Mouse (Mus musculus) T-cell, adult 2 months (primary cell): Measurements from ENCODE around the gene Scrt2.
A peak's percentile ranks its signal among the peaks of the same experiment; 100 is the strongest.

Source experiments
- DNase-seq: peaks from one replicate; pipeline ENCODE4 v3.0.0; 2022; ENCODE audit warnings: low spot score

Scrt2 gene

DNA sequence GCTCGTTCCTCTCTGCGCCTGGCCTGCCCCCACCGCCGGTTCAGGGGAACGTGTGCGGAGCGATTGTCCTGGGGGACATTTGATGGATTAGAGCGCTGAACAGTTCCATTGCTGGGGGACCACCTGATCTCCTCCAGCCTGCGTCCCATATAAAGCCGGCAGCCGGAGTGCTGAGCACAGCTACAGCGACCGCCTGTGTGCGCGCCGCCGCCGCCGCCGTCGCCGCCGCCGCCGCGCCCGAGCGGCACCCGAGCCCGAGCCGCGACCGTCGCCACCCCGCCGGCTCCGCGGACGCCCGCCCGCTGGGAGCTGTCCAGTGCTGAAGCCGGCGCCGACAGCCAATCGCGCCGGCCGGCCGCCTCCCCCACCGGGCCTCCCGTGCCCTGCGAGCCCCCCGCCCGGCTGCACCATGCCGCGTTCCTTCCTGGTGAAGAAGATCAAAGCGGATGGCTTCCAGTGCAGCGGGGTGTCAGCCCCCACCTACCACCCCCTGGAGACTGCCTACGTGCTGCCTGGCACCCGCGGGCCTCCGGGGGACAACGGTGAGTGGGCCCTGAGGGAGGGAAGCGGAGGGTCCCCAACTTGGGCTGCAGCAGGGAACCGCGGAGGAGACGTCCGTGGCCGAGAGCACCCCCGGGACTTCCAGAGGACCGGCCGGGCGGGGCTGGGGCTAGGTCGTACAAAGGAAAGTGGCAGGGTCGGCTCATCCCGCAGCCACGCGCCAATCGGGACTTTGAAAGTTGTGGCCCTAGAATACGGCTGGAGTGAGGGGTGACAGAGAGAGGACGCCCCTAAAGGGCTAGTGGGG lies 516 bp downstream of the Scrt2 start:
- peak; percentile 14 for DNase-seq

DNA sequence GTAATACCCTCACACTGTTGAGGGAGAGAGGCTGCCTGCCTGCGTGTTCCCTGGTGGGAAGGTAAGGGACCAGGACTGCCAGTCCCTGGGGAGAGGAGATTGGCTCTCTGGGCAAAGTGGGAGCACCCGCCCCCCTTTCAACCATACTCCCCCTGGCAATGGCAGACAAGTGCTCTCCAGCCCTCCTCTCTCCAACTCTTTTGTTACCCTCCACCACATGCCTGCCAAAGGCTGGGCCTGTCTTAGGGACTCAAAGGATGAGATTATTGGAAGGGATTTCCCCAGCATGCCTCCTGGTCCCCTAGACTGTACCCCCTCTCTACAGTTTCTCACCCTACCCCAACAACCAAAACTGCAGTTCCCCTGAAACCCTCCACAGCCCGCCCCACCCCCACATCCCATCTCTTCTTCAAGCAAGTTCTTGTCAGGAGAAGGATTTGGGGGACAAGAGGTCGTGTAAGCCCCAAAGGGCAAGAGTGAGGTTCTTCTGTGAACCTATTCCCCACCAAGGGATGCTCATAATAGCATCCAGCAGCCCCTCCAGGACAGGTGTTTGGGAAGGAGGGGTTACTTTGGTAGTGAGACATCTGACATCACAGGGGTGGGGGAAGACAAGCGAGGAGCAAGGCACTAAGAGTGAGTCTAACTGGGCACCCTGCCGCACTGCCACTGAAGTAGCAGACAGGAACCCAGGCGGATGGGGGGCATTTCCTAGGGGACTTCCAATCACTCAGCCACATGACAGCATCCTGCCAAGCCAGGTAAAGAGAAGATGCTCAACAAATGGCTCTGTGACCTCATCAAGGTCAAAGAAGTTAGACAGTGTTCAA lies 1.3 kb downstream of the Scrt2 start:
- no peak for DNase-seq

DNA sequence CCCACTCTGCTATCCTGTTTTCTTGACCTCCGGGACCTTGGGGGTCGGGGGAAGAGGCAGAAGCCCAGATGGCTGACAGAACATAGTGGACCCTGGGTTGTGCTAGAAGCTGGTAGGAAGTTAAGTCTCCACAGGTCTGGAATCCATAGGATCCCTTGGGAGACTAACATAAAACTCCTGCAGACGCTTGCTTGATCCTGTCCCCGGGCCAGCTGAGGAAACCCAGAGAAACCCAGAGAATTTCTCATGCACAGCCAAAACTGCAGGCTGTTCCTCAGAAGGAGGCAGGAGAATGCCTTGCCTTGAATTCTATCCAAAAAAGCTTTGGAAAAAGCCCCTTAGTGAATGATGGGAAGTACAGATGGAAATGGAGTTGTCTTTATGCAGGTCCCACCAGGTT lies 2.1 kb downstream of the Scrt2 start:
- DNase-seq: no peak

DNA sequence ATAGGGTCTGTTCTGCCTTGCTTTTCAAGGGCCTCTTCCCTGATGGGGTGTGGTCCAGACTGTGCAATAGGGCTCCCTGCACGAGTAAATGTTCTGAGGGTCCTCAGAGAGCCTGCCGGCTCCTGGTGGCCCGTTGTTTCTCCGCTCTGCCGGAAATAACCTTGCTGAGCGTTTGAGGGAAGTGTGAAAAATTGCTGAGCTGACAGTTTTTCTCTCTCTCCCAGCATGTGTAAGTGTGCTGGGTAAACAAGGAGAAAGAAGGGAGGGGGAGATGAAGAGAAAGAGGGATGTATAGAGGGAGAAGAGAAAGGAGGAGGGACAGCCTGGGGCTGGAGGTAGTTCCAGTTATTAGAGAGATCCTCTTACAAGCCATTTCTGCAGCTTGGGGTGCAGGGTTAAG lies 3.0 kb downstream of the Scrt2 start:
- no peak for DNase-seq

DNA sequence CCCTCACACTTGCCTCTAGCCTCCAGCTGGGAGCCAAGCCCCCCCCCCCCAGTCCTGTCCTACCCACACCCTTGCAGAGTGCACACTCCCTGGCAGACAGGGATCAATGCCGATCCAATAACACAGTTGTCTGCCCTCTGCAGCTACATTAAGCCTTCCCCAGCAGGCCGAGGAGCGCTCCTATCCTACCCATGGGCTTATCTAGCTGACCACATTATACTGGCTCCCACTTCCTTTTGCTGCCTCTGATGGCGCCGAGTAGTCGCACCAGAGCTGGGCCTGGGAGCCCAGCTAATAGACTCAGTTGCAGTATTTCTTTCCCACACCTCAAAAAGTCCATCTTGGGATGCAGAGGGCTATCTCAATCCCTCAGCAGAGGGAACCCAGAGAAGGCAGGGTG lies 4.1 kb downstream of the Scrt2 start:
- no peak for DNase-seq

DNA sequence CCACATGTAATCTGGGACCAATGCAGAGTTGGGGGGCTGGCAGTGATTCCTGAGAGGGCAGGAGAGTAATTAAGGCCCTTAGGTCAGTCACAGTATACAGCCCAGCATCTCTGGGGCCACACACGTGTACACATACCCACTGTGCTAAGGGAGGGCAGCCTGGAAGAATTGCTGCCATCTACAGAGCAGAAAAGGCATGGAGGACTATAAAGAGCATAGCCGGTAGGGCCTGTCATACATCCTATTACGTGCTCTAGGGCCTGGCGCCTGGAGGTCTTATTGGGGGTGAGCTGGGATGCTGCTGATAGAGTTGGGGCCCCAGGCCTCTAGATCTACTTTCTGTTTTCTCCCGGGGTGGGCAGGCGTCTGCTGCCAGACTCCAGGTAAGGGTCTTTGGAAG lies 5.1 kb downstream of the Scrt2 start:
- DNase-seq: no peak

DNA sequence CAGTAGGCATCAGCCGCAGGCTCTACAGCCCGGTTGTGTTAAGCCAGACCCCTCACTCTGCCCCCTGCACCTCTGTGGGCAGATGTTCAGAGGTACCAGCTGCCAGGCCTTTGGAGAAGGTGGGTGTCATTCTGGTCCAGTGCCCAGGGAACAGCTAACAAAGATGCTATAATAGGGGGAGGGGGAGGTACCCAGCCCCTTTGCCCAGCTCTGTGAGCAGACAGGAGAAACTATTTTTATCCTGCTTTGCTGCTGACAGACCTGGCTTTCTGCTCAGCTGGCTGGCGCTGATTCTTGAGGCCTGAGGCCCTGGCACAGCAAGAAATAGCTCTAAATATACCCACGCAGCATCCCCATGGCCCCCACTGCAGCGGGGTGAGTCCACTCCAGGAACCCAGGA lies 5.8 kb downstream of the Scrt2 start:
- no peak for DNase-seq

DNA sequence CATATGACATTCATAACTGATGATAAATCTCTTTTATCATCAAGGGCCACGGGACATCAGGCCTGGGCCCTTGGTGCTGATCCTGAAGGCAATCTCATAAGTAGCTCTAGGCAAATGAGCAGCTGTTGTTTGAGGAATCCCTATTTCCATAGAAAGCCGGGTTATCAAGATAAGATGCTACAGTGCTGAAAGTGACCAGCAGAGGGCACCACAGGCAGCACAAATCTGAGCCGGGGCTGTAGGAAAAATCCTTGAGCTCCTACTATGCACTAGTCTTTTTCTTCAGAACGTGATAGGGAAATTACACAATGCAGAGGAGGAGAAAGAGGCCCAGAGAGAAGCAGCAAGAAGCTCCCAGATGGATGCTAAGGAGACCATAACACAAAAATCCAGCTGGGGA lies 7.7 kb downstream of the Scrt2 start:
- peak; percentile 10 for DNase-seq

DNA sequence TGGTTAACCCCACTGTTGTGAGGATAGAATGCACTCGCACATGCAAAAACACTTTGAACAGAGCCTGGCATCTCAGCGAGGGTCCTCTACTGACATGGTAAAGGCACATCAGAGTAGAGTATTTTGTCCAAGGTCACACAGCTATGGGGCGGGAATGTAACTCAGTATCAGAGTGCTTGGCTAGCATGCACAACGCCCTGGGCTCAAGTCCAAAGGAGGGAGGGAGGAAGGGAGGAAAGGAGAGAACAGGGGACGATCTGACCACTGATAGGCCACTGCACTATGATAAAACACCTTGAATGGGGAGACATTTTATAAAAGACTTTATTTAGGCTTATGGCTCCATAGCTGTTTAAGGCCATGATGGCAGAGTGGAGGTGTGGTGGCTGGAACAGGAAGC lies 8.3 kb downstream of the Scrt2 start:
- no peak for DNase-seq

DNA sequence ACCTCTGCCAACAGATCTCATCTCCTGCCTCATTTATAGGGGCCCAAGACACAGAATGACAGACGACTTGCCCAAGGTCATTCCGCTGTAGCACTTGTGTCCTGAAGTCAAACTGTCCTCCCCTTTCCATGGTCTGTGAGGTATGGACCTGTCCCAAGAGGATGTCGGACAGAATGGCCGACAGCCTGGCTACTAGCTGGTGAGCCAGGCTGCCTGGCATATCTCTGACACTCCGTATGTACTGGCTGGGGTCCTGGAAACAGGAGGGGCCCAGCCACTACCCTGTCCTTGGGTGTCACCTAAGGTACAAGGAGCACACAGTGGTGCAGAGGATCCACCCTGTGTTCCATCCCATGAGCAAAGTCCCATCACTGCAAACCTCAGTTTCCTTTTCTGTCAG lies 9.2 kb downstream of the Scrt2 start:
- no peak for DNase-seq

DNA sequence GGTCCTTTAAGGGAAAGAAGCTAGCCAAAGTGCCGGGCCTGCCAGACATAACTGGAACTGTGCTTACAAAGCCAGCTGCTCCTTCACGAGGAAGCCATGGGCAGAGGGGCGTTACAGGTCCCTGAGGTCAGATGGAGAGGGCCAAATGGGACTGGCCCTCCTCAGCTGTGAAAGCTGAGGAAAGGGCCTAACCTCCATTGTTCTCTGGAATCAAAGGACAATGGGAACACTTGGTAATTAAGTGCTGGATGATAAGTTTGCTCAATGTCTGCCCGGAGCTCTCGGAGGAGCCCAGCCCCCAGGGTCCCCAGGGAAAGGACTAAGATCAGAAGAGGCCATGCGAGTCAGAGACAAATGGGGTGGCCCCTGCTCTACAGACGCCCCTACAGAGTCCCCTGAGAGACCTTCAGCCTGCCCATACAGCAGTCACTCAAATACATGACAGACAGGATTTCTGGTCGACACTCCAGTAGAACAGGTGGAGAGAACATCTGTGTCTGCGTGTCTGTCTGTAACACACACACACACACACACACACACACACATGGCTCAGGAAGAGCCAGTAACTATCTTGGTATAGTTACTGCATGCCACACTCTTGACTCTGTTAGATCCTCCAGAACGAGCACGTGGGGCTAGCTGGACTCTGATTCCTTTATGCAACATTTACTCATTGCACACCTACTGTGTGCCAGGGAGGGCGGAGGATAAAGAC lies 10.2 kb downstream of the Scrt2 start:
- DNase-seq: no peak

DNA sequence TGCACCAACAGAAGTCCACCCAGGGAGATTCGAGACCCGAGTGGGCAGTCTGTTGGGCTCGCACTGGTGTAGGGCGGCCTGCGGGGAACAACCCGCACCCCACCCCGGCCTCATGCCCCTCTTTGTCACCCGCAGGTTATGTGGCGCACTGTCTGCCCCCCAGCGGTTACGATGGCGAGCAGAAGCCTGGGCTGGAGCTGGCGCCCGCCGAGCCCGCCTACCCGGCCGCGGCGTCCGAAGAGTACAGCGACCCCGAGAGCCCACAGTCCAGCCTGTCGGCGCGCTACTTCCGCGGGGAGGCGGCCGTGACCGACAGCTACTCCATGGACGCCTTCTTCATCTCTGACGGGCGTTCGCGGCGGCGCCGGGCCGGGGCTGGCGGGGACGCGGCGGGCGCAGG lies 11.6 kb downstream of the Scrt2 start:
- DNase-seq: no peak

DNA sequence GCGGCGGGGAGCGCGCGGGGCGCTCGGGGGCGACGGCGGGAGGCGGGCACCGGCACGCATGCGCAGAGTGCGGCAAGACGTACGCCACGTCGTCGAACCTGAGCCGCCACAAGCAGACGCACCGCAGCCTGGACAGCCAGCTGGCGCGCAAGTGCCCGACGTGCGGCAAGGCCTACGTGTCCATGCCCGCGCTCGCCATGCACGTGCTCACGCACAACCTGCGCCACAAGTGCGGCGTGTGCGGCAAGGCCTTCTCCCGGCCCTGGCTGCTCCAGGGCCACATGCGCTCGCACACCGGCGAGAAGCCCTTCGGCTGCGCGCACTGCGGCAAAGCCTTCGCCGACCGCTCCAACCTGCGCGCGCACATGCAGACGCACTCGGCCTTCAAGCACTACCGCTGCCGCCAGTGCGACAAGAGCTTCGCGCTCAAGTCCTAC lies 12.0 kb downstream of the Scrt2 start:
- DNase-seq: no peak

DNA sequence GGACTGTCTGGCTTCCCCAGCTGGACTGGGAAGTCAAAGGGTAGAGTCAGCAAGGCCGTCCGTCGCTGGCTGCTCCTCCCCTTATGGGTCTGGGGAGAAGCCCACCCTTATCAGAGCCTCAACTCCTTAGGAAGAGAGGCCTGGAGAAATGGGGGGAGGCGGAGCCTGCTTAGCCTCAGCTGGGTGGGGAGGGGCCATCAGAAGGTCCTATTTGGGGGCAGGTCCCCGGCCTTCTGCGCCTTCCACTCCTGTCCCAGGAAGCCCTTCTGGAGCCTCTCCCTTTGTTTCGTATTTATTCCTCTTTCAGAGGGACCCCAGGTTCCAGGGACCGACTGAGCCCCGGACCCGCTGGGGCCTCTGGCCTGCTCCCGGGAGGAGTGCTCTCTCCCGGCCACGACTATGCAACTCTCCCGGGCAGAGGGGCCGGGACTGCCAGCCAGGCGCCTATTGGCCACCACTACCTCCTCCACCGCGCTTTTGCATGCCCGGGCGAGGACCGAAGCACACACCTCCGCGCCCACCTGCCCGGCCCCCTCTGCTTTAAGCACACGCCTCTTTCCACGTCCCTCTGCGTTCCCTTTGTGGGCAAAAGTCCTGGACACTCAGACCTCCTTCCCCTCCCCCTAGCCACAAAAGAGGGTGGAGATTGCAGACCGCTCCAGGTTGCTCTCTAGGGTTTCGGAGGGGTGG lies 13.7 kb downstream of the Scrt2 start:
- DNase-seq: no peak

DNA sequence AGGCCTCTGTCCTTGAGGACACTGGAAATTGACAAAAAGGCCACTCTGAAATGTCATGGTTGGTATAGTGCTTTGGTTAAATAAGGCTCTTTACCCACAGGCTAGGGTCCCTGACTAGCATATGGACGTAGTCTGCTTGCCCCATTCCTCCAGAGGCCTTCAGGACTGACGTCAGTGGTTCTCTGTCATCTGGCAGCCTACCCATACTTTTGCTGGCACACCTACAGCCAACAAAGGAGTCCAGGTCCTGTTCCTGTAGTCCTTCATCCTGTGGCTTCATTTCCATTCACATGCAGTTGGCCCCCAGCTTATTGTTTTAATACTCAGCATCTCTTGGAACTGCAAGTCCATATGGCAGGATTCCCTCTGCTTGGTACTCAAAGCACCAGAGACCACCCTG lies 15.6 kb downstream of the Scrt2 start:
- no peak for DNase-seq

DNA sequence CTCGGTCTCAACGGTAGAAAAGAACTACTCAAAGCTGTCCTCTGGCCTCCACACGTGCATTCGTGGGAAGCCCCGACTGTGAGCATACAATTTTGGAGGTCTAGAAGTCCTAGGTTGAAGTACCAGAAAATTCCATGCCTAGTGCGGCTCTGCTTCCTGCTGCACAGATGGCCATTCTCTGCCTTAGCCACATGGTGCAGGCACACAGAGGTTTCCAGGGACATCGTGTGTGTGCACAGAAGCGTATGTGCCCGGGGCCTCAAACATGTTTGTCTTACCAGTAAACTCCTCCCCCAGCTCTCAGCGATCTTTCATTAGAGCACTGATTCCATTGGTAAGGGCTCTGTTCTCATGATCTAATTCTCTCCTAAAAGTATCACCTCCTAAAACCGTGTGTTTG lies 16.6 kb downstream of the Scrt2 start:
- no peak for DNase-seq

DNA sequence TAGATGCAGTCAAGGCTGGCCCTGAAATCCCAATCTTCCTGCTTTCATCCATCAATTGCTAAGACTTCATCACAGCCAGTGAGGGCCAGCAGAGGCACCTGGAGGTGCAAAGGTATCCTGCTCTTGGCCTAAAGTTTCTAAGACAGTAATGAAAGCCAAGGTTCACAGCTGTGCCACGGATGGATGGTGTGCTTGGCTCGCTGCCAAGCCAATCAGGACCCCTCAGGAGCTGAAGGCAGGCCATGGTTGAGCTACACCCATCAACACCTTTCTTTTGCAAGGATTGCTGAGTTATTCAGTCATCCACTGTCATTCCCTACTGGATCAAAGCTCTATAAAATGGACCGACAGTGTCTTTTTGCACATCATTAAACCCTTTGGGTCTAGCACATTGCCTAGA lies 18.2 kb downstream of the Scrt2 start:
- no peak for DNase-seq

DNA sequence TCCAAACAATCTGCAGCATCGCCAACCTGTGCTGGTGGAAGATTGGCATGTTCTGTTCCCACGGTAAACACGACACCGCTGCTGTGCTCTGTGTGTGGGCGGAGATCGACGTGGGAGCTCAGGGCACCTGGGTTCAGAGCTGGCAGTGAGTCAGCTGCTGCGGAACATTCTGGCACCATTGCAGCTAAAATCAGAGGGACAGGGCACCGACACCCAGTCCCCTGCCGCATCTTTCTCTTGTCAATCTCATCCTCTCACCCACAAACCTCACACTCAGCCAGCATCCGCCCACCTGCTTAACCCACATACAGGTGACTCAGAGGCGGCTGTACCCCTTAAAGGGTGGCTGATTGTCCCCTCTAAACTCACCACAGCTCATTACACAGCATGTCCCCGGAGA lies 20.4 kb downstream of the Scrt2 start:
- no peak for DNase-seq

DNA sequence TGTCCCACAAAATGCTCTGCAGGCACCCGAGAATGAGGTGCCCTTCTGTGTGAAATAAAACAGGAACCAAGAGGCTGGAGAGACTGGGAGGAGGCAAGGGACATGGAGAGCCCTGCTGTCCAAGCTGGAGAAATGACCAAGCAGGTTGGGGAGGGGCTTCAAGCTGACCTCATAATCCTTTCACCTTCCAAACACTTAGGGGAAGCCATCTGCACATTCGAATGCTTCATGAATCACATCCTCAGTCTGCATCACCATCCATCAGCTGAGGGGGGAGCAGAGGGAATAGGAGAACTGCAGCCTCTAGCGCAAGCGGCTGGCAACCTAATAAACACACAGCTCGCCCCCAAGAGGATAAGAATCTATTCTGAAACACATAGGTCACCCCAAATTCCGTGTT lies 21.0 kb downstream of the Scrt2 start:
- DNase-seq: no peak

DNA sequence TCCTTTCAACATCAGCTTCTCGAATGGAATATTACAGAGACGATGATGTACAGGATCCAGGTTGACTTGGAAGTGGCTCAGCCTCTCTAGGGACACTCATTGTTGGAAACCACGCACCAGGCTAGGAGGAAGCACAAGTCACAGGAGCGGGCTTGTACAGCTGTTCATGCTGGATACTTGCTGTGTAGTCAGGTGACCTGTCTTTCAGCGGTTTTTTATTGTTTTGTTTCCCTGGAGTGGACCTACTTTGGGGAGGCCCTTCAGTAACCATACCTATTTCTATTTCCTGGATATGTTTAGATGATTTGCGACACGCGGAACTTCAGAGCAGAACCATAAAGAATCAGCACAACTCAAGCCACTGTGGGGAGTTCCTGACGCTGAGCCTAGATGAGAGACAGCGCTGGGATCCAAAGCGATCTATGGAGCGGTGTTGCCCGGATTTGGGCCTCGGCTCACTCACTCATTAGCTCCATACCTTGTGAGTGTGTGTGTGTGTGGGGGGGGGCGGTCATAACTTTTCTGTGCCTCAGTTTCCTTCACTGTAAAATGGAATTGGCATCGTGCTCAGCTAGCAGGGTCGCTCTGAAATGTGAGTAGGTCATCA lies 23.5 kb downstream of the Scrt2 start:
- no peak for DNase-seq

DNA sequence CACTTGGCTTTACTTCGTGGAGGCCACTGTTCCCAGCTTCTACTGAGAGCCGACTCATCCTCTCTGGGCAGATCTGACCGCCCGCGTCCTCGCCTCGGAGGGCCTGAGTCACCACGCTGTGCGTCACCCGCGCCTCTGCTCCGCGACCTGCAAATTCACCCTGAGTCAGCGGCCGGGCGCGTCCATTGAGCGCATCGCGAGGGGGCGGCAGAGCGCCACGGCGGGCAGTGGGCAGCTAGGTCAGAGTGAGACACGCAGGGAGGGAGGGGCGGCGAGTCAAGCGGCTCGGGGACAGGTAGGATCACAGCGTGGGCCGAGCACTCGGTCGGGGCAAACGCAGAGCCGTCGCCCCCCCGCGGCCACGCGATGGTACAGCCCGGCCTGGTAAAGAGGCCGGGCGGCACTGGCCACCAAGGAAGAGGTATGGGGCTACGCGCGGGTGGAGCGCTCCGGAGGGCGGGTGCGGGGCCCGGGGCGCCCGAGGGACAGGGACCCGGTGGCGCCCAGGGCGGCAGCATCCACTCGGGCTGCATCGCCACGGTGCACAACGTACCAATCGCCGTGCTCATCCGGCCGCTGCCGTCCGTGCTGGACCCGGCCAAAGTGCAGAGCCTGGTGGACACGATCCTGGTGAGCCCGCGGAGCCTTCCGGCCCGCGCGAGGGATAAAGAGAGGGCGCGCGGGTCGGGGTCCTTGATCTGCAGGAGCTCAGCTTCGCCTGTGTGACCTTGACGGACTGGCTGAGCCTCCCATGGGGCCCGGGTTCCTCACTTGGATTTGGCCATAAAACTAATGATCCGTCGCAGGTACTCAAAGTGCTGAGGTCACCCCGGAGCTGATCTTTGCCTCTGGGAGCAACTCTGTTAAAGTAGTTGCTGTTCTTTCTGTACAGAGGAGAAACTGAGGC lies 24.2 kb downstream of the Scrt2 start, which contains the start of gene Srxn1:
TSS of gene Srxn1 (plus strand) at position 199 of the 907 bp plus-strand sequence.
- peak; percentile 19 for DNase-seq
